Mouse (Mus musculus): ENCODE data around the gene Mt2. TPM values are rescaled to one million over a fixed set of nuclear protein-coding genes. Genes with fewer than 3 reads are reported as not detected.
A peak's percentile ranks its signal among the peaks of the same experiment; 100 is the strongest.
"Not testable (repeated sequence)": the region's sequence is repeated elsewhere in the genome, so short reads cannot be mapped to it uniquely, and the experiment has no call there.

Gene Mt2
- polyA plus RNA-seq, 1 experiment from 2014 or later = 39.2 TPM

GRCm38 (mm10) chr8:94140266-94140795 lies 32.1 kb upstream of the Mt2 start:
- Histone ChIP-seq H3K36me3 (no peaks in the 10 kb centered on the region), H3K27me3 (replicated peaks) (peaks cover 8% of the 10 kb centered on the region; the same call in 1 of the 2 replicates), H3K9me3 (replicated peaks) (0 out of 2 replicates have a peak, but pooled peaks cover 5% of the 10 kb centered on the region), H3K9ac (no peak overlapping the region), H3K27ac (ENCODE audit: poor library complexity, severe bottlenecking) (no peak overlapping the region), H3K4me3 (no peak overlapping the region), H3K4me2 (no peak overlapping the region), H3K4me1 (replicated peaks) (no peaks in the 10 kb centered on the region)
- 84% methylated on average over 4 of the region's 4 CpGs for WGBS
- ATAC-seq (ENCODE audit: insufficient number of reproducible peaks, low FRiP score) = no peak

- WGBS = 49% methylated on average over 5 of the region's 5 CpGs
- Histone ChIP-seq H3K4me2 (no peak overlapping the region), H3K27me3 (replicated peaks) (peaks cover 20% of the 10 kb centered on the region), H3K4me3 (no peak overlapping the region), H3K27ac (ENCODE audit: poor library complexity, severe bottlenecking) (no peak overlapping the region), H3K9me3 (replicated peaks) (no peaks in the 10 kb centered on the region), H3K36me3 (no peaks in the 10 kb centered on the region), H3K4me1 (replicated peaks) (peaks cover 10% of the 10 kb centered on the region; the same call in 1 of the 2 replicates), H3K9ac (no peak overlapping the region)
- ATAC-seq (ENCODE audit: insufficient number of reproducible peaks, low FRiP score) = no peak
Measured at GRCm38 (mm10) chr8:94148236-94148635, 24.2 kb upstream of the Mt2 start.

GRCm38 (mm10) chr8:94150925-94151324 lies 21.5 kb upstream of the Mt2 start:
- H3K9ac ChIP-seq = no peak overlapping the region
- no peak overlapping the region for H3K27ac ChIP-seq (ENCODE audit: poor library complexity, severe bottlenecking)
- peak; percentile 75 for ATAC-seq (ENCODE audit: insufficient number of reproducible peaks, low FRiP score)
- 70% methylated on average over 5 of the region's 5 CpGs for WGBS
- peaks cover 29% of the 10 kb centered on the region for H3K4me1 ChIP-seq (replicated peaks)
- peaks cover 23% of the 10 kb centered on the region for H3K27me3 ChIP-seq (replicated peaks)
- no peak overlapping the region for H3K4me3 ChIP-seq
- no peaks in the 10 kb centered on the region for H3K36me3 ChIP-seq
- H3K4me2 ChIP-seq = no peak overlapping the region
- no peaks in the 10 kb centered on the region for H3K9me3 ChIP-seq (replicated peaks)

- peak within 1 kb of the TSS; percentile 80 for H3K4me2 ChIP-seq
- H3K27ac ChIP-seq (ENCODE audit: poor library complexity, severe bottlenecking) = no peak within 1 kb of the TSS
- no peaks in the 10 kb centered on the region for H3K9me3 ChIP-seq (replicated peaks)
- WGBS = 3% methylated on average over 29 of the region's 29 CpGs
- H3K4me3 ChIP-seq = peak within 1 kb of the TSS; percentile 45
- H3K27me3 ChIP-seq (replicated peaks) = peaks cover 23% of the 10 kb centered on the region
- no peaks in the 10 kb centered on the region for H3K36me3 ChIP-seq
- H3K9ac ChIP-seq = peak within 1 kb of the TSS; percentile 42
- peak; percentile 69 for ATAC-seq (ENCODE audit: insufficient number of reproducible peaks, low FRiP score)
- H3K4me1 ChIP-seq (replicated peaks) = peaks cover 34% of the 10 kb centered on the region
Measured at GRCm38 (mm10) chr8:94152513-94153300, 19.8 kb upstream of the Mt2 start, which contains the start of gene Mt3. Mt3 (plus strand) TSS chr8:94152607.

GRCm38 (mm10) chr8:94153451-94153850 lies 19.0 kb upstream of the Mt2 start:
- H3K27me3 ChIP-seq (replicated peaks) = peaks cover 23% of the 10 kb centered on the region
- H3K9ac ChIP-seq = no peak overlapping the region
- no peak overlapping the region for H3K27ac ChIP-seq (ENCODE audit: poor library complexity, severe bottlenecking)
- H3K9me3 ChIP-seq (replicated peaks) = no peaks in the 10 kb centered on the region
- peak overlapping the region; percentile 45 for H3K4me3 ChIP-seq
- peak overlapping the region; percentile 80 for H3K4me2 ChIP-seq
- H3K36me3 ChIP-seq = no peaks in the 10 kb centered on the region
- ATAC-seq (ENCODE audit: insufficient number of reproducible peaks, low FRiP score) = 0 out of 2 replicates have a peak, but pooled peaks have one; percentile 34
- H3K4me1 ChIP-seq (replicated peaks) = peaks cover 34% of the 10 kb centered on the region
- 25% methylated on average over 7 of the region's 7 CpGs for WGBS

GRCm38 (mm10) chr8:94154537-94154936 lies 17.9 kb upstream of the Mt2 start:
- WGBS = 42% methylated on average over 6 of the region's 6 CpGs
- Histone ChIP-seq H3K4me3 (no peak overlapping the region), H3K4me1 (replicated peaks) (peaks cover 34% of the 10 kb centered on the region), H3K9me3 (replicated peaks) (no peaks in the 10 kb centered on the region), H3K36me3 (no peaks in the 10 kb centered on the region), H3K27me3 (replicated peaks) (peaks cover 23% of the 10 kb centered on the region), H3K27ac (ENCODE audit: poor library complexity, severe bottlenecking) (no peak overlapping the region), H3K4me2 (no peak overlapping the region), H3K9ac (no peak overlapping the region)
- ATAC-seq (ENCODE audit: insufficient number of reproducible peaks, low FRiP score) = no peak

- ATAC-seq (ENCODE audit: insufficient number of reproducible peaks, low FRiP score) = no peak
- Histone ChIP-seq H3K9me3 (replicated peaks) (no peaks in the 10 kb centered on the region), H3K4me2 (no peak overlapping the region), H3K27me3 (replicated peaks) (peaks cover 22% of the 10 kb centered on the region), H3K36me3 (no peaks in the 10 kb centered on the region), H3K4me3 (no peak overlapping the region), H3K27ac (ENCODE audit: poor library complexity, severe bottlenecking) (no peak overlapping the region), H3K4me1 (replicated peaks) (peaks cover 34% of the 10 kb centered on the region), H3K9ac (no peak overlapping the region)
- WGBS = 50% methylated on average over 4 of the region's 4 CpGs
Measured at GRCm38 (mm10) chr8:94156092-94156491, 16.4 kb upstream of the Mt2 start.

GRCm38 (mm10) chr8:94165772-94166171 lies 6.7 kb upstream of the Mt2 start:
- not testable (repeated sequence) for ATAC-seq (ENCODE audit: insufficient number of reproducible peaks, low FRiP score); H3K27ac ChIP-seq (ENCODE audit: poor library complexity, severe bottlenecking); H3K9me3 ChIP-seq (replicated peaks); H3K4me3 ChIP-seq; H3K4me1 ChIP-seq (replicated peaks); H3K36me3 ChIP-seq; H3K4me2 ChIP-seq; H3K9ac ChIP-seq
- H3K27me3 ChIP-seq (replicated peaks) = peaks cover 21% of the 10 kb centered on the region
- 64% methylated on average over 8 of the region's 8 CpGs for WGBS

GRCm38 (mm10) chr8:94167244-94167643 lies 5.2 kb upstream of the Mt2 start:
- Histone ChIP-seq H3K4me2 (peak overlapping the region; percentile 52), H3K4me1 (replicated peaks) (peaks cover 6% of the 10 kb centered on the region), H3K4me3 (no peak overlapping the region), H3K27me3 (replicated peaks) (peaks cover 36% of the 10 kb centered on the region), H3K27ac (ENCODE audit: poor library complexity, severe bottlenecking) (no peak overlapping the region), H3K9me3 (replicated peaks) (no peaks in the 10 kb centered on the region; the same call in 1 of the 2 replicates), H3K36me3 (no peaks in the 10 kb centered on the region), H3K9ac (no peak overlapping the region)
- WGBS = 3% methylated on average over 6 of the region's 6 CpGs
- no peak for ATAC-seq (ENCODE audit: insufficient number of reproducible peaks, low FRiP score)

GRCm38 (mm10) chr8:94169547-94169946 lies 2.9 kb upstream of the Mt2 start:
- H3K4me1 ChIP-seq (replicated peaks) = peaks cover 14% of the 10 kb centered on the region
- no peak for ATAC-seq (ENCODE audit: insufficient number of reproducible peaks, low FRiP score)
- no peaks in the 10 kb centered on the region for H3K36me3 ChIP-seq
- H3K9me3 ChIP-seq (replicated peaks) = no peaks in the 10 kb centered on the region; the same call in 1 of the 2 replicates
- H3K27ac ChIP-seq (ENCODE audit: poor library complexity, severe bottlenecking) = no peak overlapping the region
- H3K4me3 ChIP-seq = no peak overlapping the region
- no peak overlapping the region for H3K9ac ChIP-seq
- no peak overlapping the region for H3K4me2 ChIP-seq
- WGBS = 74% methylated on average over 5 of the region's 5 CpGs
- peaks cover 59% of the 10 kb centered on the region for H3K27me3 ChIP-seq (replicated peaks)

- H3K36me3 ChIP-seq = no peaks in the 10 kb centered on the region
- ATAC-seq (ENCODE audit: insufficient number of reproducible peaks, low FRiP score) = no peak
- peaks cover 14% of the 10 kb centered on the region for H3K4me1 ChIP-seq (replicated peaks)
- no peaks in the 10 kb centered on the region for H3K9me3 ChIP-seq (replicated peaks)
- H3K4me3 ChIP-seq = peak overlapping the region; percentile 61
- H3K27ac ChIP-seq (ENCODE audit: poor library complexity, severe bottlenecking) = no peak overlapping the region
- 37% methylated on average over 10 of the region's 10 CpGs for WGBS
- peak overlapping the region; percentile 88 for H3K4me2 ChIP-seq
- peaks cover 75% of the 10 kb centered on the region for H3K27me3 ChIP-seq (replicated peaks)
- peak overlapping the region; percentile 22; the same call in 1 of the 2 replicates for H3K9ac ChIP-seq
Measured at GRCm38 (mm10) chr8:94171321-94171755, 1.1 kb upstream of the Mt2 start.

All from heart, embryonic 12.5 days (tissue).